ENCODE assay signal across 15 mouse cellular contexts in genomic region chr5:97016842-97017577, GRCm38 (mm10). TPM values are rescaled to one million over a fixed set of nuclear protein-coding genes. Genes with fewer than 3 reads are reported as not detected.
DNase-seq lines count a peak whose midpoint lies in the region; ATAC-seq and TF ChIP-seq lines count a peak whose summit lies in the region.
"Had no signal": no experiment of that assay in that cellular context is flagged by ENCODE, and none has a peak within 500 bp of the region (broad histone marks: within the 10 kb centered on the region; RNA-seq: fewer than 3 reads in every experiment).

No protein-coding gene starts in this region.

- no peak overlapping the region for H3K4me2 ChIP-seq in forebrain, embryonic 13.5 days
- no peak overlapping the region for H3K4me2 ChIP-seq in midbrain, postnatal 0 days (ENCODE audit: low read depth, low read length, poor library complexity, severe bottlenecking)
- H3K4me2 ChIP-seq in midbrain, embryonic 13.5 days (replicated peaks) = no peak overlapping the region
- H3K4me2 ChIP-seq in hindbrain, embryonic 15.5 days = no peak overlapping the region
- H3K4me2 ChIP-seq: embryonic facial prominence, embryonic 13.5 days; heart, embryonic 11.5 days; kidney, embryonic 15.5 days; neural tube, embryonic 13.5 days had no signal

- no peaks in the 10 kb centered on the region for H3K36me3 ChIP-seq in forebrain, embryonic 13.5 days (ENCODE audit: poor library complexity, severe bottlenecking)
- H3K36me3 ChIP-seq in forebrain, embryonic 10.5 days (replicated peaks) = no peaks in the 10 kb centered on the region
- H3K36me3 ChIP-seq in midbrain, postnatal 0 days (ENCODE audit: insufficient read depth, low read length) = no peaks in the 10 kb centered on the region
- no peaks in the 10 kb centered on the region for H3K36me3 ChIP-seq in midbrain, embryonic 13.5 days
- H3K36me3 ChIP-seq in hindbrain, embryonic 15.5 days = no peaks in the 10 kb centered on the region
- no peaks in the 10 kb centered on the region for H3K36me3 ChIP-seq in testis, adult 2 months (ENCODE audit: control insufficient read depth, insufficient read depth, low read length)
- H3K36me3 ChIP-seq: embryonic facial prominence, embryonic 13.5 days; kidney, embryonic 15.5 days; neural tube, embryonic 13.5 days had no signal

- H3K9me3 ChIP-seq in forebrain, embryonic 13.5 days (replicated peaks) = no peaks in the 10 kb centered on the region
- no peaks in the 10 kb centered on the region for H3K9me3 ChIP-seq in forebrain, embryonic 10.5 days
- no peaks in the 10 kb centered on the region for H3K9me3 ChIP-seq in midbrain, postnatal 0 days (ENCODE audit: low read length)
- H3K9me3 ChIP-seq in midbrain, embryonic 13.5 days = no peaks in the 10 kb centered on the region
- no peaks in the 10 kb centered on the region for H3K9me3 ChIP-seq in hindbrain, embryonic 15.5 days
- H3K9me3 ChIP-seq: embryonic facial prominence, embryonic 13.5 days; kidney, embryonic 15.5 days; neural tube, embryonic 13.5 days had no signal

- peaks cover 23% of the 10 kb centered on the region for H3K4me1 ChIP-seq in forebrain, embryonic 13.5 days
- H3K4me1 ChIP-seq in forebrain, embryonic 10.5 days = peaks cover 30% of the 10 kb centered on the region
- 0 out of 2 replicates have a peak, but pooled peaks cover 3% of the 10 kb centered on the region for H3K4me1 ChIP-seq in midbrain, postnatal 0 days (ENCODE audit: insufficient read depth, low read length)
- H3K4me1 ChIP-seq in midbrain, embryonic 13.5 days (replicated peaks) = peaks cover 20% of the 10 kb centered on the region
- peaks cover 24% of the 10 kb centered on the region for H3K4me1 ChIP-seq in hindbrain, embryonic 15.5 days (replicated peaks)
- H3K4me1 ChIP-seq in testis, adult 2 months (ENCODE audit: control insufficient read depth, insufficient read depth, low read length) = peaks cover 8% of the 10 kb centered on the region
- H3K4me1 ChIP-seq: embryonic facial prominence, embryonic 13.5 days; kidney, embryonic 15.5 days had no signal

- H3K27ac ChIP-seq in forebrain, embryonic 13.5 days = peak overlapping the region; percentile 31; the same call in 1 of the 2 replicates
- H3K27ac ChIP-seq in forebrain, embryonic 10.5 days = no peak overlapping the region
- H3K27ac ChIP-seq in midbrain, postnatal 0 days (ENCODE audit: low read depth, low read length) = no peak overlapping the region
- no peak overlapping the region for H3K27ac ChIP-seq in midbrain, embryonic 13.5 days
- peak overlapping the region; percentile 43; the same call in 1 of the 2 replicates for H3K27ac ChIP-seq in hindbrain, embryonic 15.5 days (replicated peaks)
- H3K27ac ChIP-seq in testis, adult 2 months (ENCODE audit: control insufficient read depth, insufficient read depth, low read depth, low read length) = peak overlapping the region; percentile 57; the same call in 1 of the 2 replicates
- H3K27ac ChIP-seq: embryonic facial prominence, embryonic 13.5 days; kidney, embryonic 15.5 days; neural tube, embryonic 13.5 days had no signal

- WGBS in forebrain, embryonic 13.5 days = 80% methylated on average over 9 of the region's 9 CpGs
- 94% methylated on average over 9 of the region's 9 CpGs for WGBS in forebrain, embryonic 10.5 days
- WGBS in midbrain, postnatal 0 days = 76% methylated on average over 9 of the region's 9 CpGs
- 92% methylated on average over 9 of the region's 9 CpGs for WGBS in midbrain, embryonic 13.5 days
- 74% methylated on average over 9 of the region's 9 CpGs for WGBS in hindbrain, embryonic 15.5 days

- peak; percentile 23; the same call in 1 of the 2 replicates for ATAC-seq in forebrain, embryonic 13.5 days
- ATAC-seq in midbrain, postnatal 0 days (ENCODE audit: low FRiP score) = no peak
- no peak for ATAC-seq in midbrain, embryonic 13.5 days
- peak; percentile 40; the same call in 1 of the 2 replicates for ATAC-seq in hindbrain, embryonic 15.5 days (ENCODE audit: low FRiP score, low read depth)
- no peak for ATAC-seq in erythroid progenitor cell, adult 5-6 weeks (replicated peaks; ENCODE audit: low FRiP score, poor library complexity, severe bottlenecking)

- no peak for TF ChIP-seq POLR2A in testis, adult 2 months (IDR thresholded peaks at IDR 0.05; ENCODE audit: control insufficient read depth, low read depth, low read length)

- DNase-seq in forebrain, embryonic 10.5 days (ENCODE audit: extremely low spot score, low spot score) = no peak
- DNase-seq in midbrain, postnatal 0 days (ENCODE audit: low spot score) = peak; percentile 42
- no peak for DNase-seq in adrenal gland, adult (ENCODE audit: inconsistent age in 2 of 2, low spot score in 1 of 2)
- DNase-seq: cerebellum, adult 9-10 months; heart, postnatal 4 days; midbrain, embryonic 14.5 days had no signal

- no peak overlapping the region for H3K4me3 ChIP-seq in forebrain, embryonic 13.5 days
- no peak overlapping the region for H3K4me3 ChIP-seq in forebrain, embryonic 10.5 days
- H3K4me3 ChIP-seq in midbrain, postnatal 0 days (ENCODE audit: low read depth, low read length) = no peak overlapping the region
- H3K4me3 ChIP-seq in midbrain, embryonic 13.5 days (replicated peaks) = no peak overlapping the region
- no peak overlapping the region for H3K4me3 ChIP-seq in hindbrain, embryonic 15.5 days
- H3K4me3 ChIP-seq in testis, adult 2 months (ENCODE audit: control insufficient read depth, low read depth, low read length) = no peak overlapping the region
- H3K4me3 ChIP-seq: embryonic facial prominence, embryonic 13.5 days; kidney, embryonic 15.5 days; neural tube, embryonic 13.5 days had no signal

- H3K27me3 ChIP-seq in forebrain, embryonic 13.5 days = no peaks in the 10 kb centered on the region
- H3K27me3 ChIP-seq in forebrain, embryonic 10.5 days (ENCODE audit: poor library complexity, severe bottlenecking) = no peaks in the 10 kb centered on the region
- H3K27me3 ChIP-seq in midbrain, postnatal 0 days (ENCODE audit: insufficient read depth, low read length) = no peaks in the 10 kb centered on the region
- H3K27me3 ChIP-seq in midbrain, embryonic 13.5 days = no peaks in the 10 kb centered on the region
- no peaks in the 10 kb centered on the region for H3K27me3 ChIP-seq in hindbrain, embryonic 15.5 days
- no peaks in the 10 kb centered on the region for H3K27me3 ChIP-seq in testis, adult 2 months (ENCODE audit: control insufficient read depth, insufficient read depth, low read length)
- H3K27me3 ChIP-seq: embryonic facial prominence, embryonic 13.5 days; kidney, embryonic 15.5 days; neural tube, embryonic 13.5 days had no signal

- H3K9ac ChIP-seq in forebrain, embryonic 13.5 days = no peak overlapping the region
- no peak overlapping the region for H3K9ac ChIP-seq in midbrain, postnatal 0 days (replicated peaks; ENCODE audit: low read length, poor library complexity, severe bottlenecking)
- no peak overlapping the region for H3K9ac ChIP-seq in midbrain, embryonic 13.5 days (replicated peaks)
- H3K9ac ChIP-seq in hindbrain, embryonic 15.5 days = no peak overlapping the region
- H3K9ac ChIP-seq: embryonic facial prominence, embryonic 13.5 days; kidney, embryonic 15.5 days; neural tube, embryonic 13.5 days had no signal

- TF ChIP-seq CTCF in midbrain, postnatal 0 days (IDR thresholded peaks at IDR 0.05) = no peak
- TF ChIP-seq CTCF in testis, adult 2 months (IDR thresholded peaks at IDR 0.05; ENCODE audit: control insufficient read depth, insufficient read depth, insufficient replicate concordance, low read depth, low read length) = no peak

RNA-seq across cellular contexts. Expression of gene Bmp2k, which starts 19.5 kb away (rescaled TPM):
- polyA plus RNA-seq in forebrain, embryonic 13.5 days (2015; fragmentation: Nextera tagmentation; extraction: Ambion mirVana) = 7.6 and 9.3 TPM in 2 replicates
- 8.7 and 8.8 TPM in 2 replicates for polyA plus RNA-seq in forebrain, embryonic 10.5 days (2016; fragmentation: Nextera tagmentation; extraction: Ambion mirVana)
- total RNA-seq in midbrain, postnatal 0 days (2014; rRNA removed) = 19.4 and 20.8 TPM in 2 replicates
- polyA plus RNA-seq in midbrain, postnatal 0 days (2015; fragmentation: Nextera tagmentation; extraction: Ambion mirVana) = 8.5 and 9.5 TPM in 2 replicates
- 8.3 and 9.3 TPM in 2 replicates for polyA plus RNA-seq in midbrain, embryonic 13.5 days (2015; fragmentation: Nextera tagmentation; extraction: Ambion mirVana)
- polyA plus RNA-seq in hindbrain, embryonic 15.5 days (2015; fragmentation: Nextera tagmentation; extraction: Ambion mirVana) = 9.9 and 10.0 TPM in 2 replicates
- polyA plus RNA-seq in testis, adult 2 months (2012; rRNA removed) = 5.9 and 6.6 TPM in 2 replicates
- 126 and 140 TPM in 2 replicates for total RNA-seq in erythroid progenitor cell, adult 5-6 weeks (2015; ENCODE audit: low replicate concordance)
- 96.1 and 111 TPM in 2 replicates for total RNA-seq in erythroid progenitor cell, adult 5-6 weeks (2017; ENCODE audit: low replicate concordance)

Comparison
In these comparisons a context has a peak if more than half of its experiments do, and no peak if none do; other contexts are left out.
1. H3K27ac ChIP-seq: peak in forebrain, embryonic 13.5 days (single experiment), hindbrain, embryonic 15.5 days (single experiment) and testis, adult 2 months (single experiment); none in forebrain, embryonic 10.5 days (single experiment), midbrain, postnatal 0 days (single experiment) and midbrain, embryonic 13.5 days (single experiment).
2. ATAC-seq: peak in forebrain, embryonic 13.5 days (single experiment) and hindbrain, embryonic 15.5 days (single experiment); none in midbrain, postnatal 0 days (single experiment), midbrain, embryonic 13.5 days (single experiment) and erythroid progenitor cell, adult 5-6 weeks (single experiment).